Mouse (Mus musculus) liver, embryonic 14.5 days (tissue): ENCODE results near the gene Rbms1.

Experiments
- CTCF ChIP-seq: IDR thresholded peaks from 2 replicates; pipeline ENCODE4 v1.5.1; 2016; ENCODE audit warnings: antibody characterized with exemption, low read depth, control low read depth
- EP300 ChIP-seq: IDR thresholded peaks from 2 replicates; pipeline ENCODE4 v1.6.1; 2016; ENCODE audit warnings: antibody characterized with exemption, low read depth

- TF ChIP-seq EP300 (no peak), CTCF (no peak)
These were observed 34.9 kb downstream of the Rbms1 start for GRCm38 (mm10) chr2:60927906-60928775.
